Mouse (Mus musculus): ENCODE results near the gene Chac2. TPM values are rescaled to one million over a fixed set of nuclear protein-coding genes. Genes with fewer than 3 reads are reported as not detected.
"Not testable (repeated sequence)": the region's sequence is repeated elsewhere in the genome, so short reads cannot be mapped to it uniquely, and the experiment has no call there.

Chac2 gene
- total RNA-seq (2021) = 10 to 100 TPM; 17.7 to 23.0 TPM
- long read RNA-seq, experiment 1, transcript Chac2-202 (3 exons, 1,315 nt) = major isoform, 21 of 27 reads
- long read RNA-seq, experiment 1, partial matches to known transcripts = 2 of 27 reads
- long read RNA-seq, experiment 1, other reads (novel, unspliced or antisense) = 0 of 27 reads
- long read RNA-seq, experiment 2, transcript Chac2-202 (3 exons, 1,315 nt) = major isoform, 16 of 19 reads
- long read RNA-seq, experiment 2, partial matches to known transcripts = 0 of 19 reads
- long read RNA-seq, experiment 2, other reads (novel, unspliced or antisense) = 2 of 19 reads

DNA sequence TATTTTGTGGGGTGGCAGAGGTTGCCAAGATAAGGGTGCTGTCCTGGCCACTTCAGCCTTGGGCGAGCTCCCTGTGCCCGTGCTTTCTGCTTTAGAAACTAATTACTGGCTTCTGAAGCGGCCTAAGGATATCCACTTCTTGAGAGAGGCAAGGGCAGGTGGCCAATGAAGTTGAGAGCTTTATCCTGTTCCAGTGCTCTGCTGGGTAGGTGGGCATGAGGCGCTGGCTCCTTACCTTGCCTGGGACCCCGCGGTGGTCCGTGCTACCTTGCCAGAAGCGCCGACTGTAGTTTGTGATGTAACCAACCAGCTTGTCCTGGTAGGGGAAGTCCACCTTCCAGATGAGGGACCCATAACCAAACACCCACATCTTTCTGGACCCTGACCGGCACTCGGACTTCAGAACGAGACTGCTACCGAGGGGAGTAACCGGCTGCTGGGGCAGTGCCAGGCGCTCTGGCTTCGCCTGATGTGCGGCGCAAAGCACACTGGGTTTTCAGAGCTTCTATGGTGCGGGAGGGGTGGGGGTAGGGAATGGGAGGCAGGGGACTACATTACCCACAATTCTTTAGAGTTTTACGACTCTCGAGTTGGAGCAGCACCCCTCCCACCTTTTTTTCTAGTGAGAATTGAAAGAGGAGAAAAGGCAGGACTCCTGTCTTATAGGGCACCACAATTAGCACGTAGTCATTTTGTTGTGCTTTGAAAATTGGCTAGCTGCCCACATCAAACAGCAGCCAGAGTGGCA is at the start of gene Chac2:
Gene Chac2, minus strand, starts transcription at position 474 of the 748 bp plus-strand sequence.
- intact Hi-C loops (cut with DNase I) = loop anchor here (5.0 kb wide), 1 partner anchor 34 kb away; the partner anchor contains the start of gene Erlec1
- DNase-seq = peak; percentile 95
- TF ChIP-seq CTCF (IDR thresholded peaks at IDR 0.05) = no peak
- Histone ChIP-seq H3K4me3 (peak within 1 kb of the TSS; percentile 81), H3K27ac (peak within 1 kb of the TSS; percentile 94)

DNA sequence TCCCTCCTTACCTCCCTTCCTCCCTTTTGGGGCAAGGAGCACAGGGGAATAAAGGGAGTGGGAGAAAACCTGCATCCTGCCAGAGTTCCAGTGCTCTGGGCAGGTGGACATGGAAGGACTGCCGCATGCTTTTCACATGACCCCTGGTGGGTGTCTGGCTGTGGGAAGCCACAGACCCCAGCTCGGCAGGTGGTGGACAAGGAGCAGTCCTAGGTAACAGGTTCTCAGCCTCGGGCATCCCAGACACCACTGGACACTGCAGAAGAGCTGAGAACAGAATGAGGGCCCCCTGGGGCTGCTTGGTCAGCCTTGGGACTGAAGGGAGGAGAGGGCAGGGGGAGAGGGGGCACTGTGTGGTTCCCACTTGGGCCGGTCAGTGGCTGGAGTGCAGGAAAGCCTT is 48.8 kb upstream of the Chac2 start:
- no peak for TF ChIP-seq CTCF (IDR thresholded peaks at IDR 0.05)
- intact Hi-C loops (cut with DNase I) = no loop called here

DNA sequence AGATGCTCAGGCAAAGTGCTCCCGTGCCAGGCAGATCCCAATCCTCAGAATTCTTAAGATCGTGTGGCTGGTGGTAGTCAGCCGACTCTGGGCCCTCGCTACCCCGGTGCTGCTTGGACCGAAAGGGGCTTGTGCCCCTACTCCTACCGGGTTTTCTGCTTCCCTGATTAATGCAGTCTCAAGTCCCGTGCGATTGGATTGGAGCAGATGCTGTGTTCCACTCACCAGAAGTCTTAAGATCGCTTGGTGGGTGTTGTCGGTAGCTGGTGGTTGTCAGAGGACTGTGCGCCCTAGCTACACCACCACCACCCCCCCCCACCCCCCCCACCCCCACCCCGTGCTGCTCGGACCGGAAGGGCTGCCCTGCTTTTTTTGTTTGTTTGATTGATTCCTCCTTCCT is 31.3 kb upstream of the Chac2 start:
- intact Hi-C loops (cut with DNase I); DNase-seq; H3K27ac ChIP-seq; H3K4me3 ChIP-seq: not testable (repeated sequence)

More for the DNA sequence above, 48.8 kb upstream of the Chac2 start:
- Histone ChIP-seq H3K27ac (no peak overlapping the region), H3K4me3 (no peak overlapping the region)
- DNase-seq = no peak

DNA sequence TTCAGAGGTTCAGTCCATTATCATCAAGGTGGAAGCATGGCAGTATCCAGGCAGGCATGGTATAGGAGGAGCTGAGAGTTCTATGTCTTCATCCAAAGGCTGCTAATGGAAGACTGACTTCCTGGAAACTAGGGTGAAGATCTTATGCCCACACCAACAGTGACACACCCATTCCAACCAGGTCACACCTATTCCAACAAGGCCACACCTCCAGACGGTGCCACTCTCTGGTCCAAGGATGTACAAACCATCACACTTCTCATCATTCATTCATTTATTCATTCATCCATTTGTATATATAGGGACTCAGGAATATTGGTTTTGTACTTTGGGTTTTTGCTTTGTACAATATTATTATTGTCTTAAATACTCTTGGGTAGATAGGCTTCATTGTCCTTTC is 23.5 kb upstream of the Chac2 start:
- intact Hi-C loops (cut with DNase I); DNase-seq; H3K4me3 ChIP-seq; H3K27ac ChIP-seq: not testable (repeated sequence)

DNA sequence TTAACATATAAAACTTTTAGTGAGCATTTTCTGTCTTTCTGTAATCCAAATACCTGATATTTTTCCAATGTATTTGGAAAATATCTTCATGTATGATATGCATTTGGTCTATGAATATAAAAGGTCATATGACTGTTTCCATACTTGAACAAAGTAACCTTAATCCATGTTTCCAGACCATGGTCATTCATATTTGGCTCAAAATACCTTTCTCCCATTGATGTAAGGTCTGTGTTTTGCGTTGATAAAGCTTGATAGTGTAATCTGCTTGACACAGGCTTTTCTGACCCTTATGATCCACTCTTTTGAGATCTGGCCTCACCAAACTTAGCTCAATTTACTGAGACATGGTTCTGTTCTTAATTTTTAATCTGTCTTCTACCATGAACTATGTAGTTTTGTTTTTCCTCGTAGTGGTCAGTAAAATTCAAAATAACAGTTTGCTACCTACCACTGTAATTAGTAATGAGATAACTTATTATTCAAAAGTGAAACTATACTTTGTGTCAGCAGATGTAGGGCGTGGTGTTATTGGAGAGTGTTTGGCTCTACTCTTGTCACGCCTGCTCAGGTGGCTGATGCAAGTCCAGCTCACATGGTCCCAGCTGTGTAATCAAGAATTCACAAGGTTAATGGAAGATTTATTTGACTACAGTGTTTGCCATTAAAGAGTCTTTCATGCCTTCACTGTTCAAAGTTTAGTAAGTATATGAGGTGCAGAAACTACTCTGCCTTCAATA is 15.2 kb upstream of the Chac2 start:
- no peak overlapping the region for H3K4me3 ChIP-seq
- peak; percentile 21 for DNase-seq
- no peak for TF ChIP-seq CTCF (IDR thresholded peaks at IDR 0.05)
- H3K27ac ChIP-seq = no peak overlapping the region
- intact Hi-C loops (cut with DNase I) = no loop called here

DNA sequence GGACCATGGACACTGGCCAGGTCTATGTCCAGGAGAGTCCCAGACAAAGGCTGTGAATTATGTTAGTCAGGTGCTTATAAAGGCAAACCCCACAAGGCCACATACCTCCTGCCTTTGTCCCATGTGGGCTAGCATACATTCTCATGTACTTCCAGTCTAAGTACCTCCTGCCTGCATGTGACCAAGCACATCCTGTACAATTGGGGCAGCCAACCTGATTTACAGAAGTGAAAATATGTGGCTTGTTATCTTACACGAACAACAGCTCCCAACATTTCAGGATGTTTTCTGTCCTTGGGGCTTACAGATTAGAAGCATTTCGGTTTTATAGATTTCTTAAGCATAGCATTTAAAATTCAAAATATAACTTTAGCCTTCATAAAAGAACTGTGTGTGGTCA is 13.9 kb upstream of the Chac2 start:
- DNase-seq = no peak
- TF ChIP-seq CTCF (IDR thresholded peaks at IDR 0.05) = no peak
- no peak overlapping the region for H3K4me3 ChIP-seq
- intact Hi-C loops (cut with DNase I) = no loop called here
- no peak overlapping the region for H3K27ac ChIP-seq

- Histone ChIP-seq H3K27ac (no peak overlapping the region), H3K4me3 (no peak overlapping the region)
- no peak for TF ChIP-seq CTCF (IDR thresholded peaks at IDR 0.05)
- no peak for DNase-seq
- intact Hi-C loops (cut with DNase I) = no loop called here
Observed at GRCm38 (mm10) chr11:30998704-30999103, 12.6 kb upstream of the Chac2 start.

DNA sequence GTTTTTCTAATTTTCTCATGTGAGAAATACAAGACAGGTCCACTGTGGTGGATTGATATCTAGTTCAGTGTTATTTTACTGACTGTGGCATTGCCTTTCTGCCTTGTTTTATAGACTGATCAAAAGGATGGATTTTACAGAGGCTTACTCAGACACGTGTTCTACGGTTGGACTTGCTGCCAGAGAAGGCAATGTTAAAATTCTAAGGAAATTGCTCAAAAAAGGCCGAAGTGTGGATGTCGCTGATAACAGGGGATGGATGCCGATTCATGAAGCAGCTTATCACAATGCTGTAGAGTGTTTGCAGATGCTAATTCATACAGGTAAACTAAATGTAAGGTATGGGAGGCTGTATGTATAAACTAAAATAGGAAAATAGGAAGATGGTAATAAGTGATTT is 12.0 kb upstream of the Chac2 start:
- DNase-seq = no peak
- intact Hi-C loops (cut with DNase I) = no loop called here
- Histone ChIP-seq H3K27ac (no peak overlapping the region), H3K4me3 (no peak overlapping the region)
- no peak for TF ChIP-seq CTCF (IDR thresholded peaks at IDR 0.05)

- no peak for TF ChIP-seq CTCF (IDR thresholded peaks at IDR 0.05)
- H3K4me3 ChIP-seq = no peak overlapping the region
- intact Hi-C loops (cut with DNase I) = no loop called here
- no peak for DNase-seq
- no peak overlapping the region for H3K27ac ChIP-seq
Observed at GRCm38 (mm10) chr11:30996670-30997069, 10.5 kb upstream of the Chac2 start.

GRCm38 (mm10) chr11:30986625-30987017 is 471 bp upstream of the Chac2 start:
- intact Hi-C loops (cut with DNase I) = loop anchor here (5.0 kb wide), 1 partner anchor 34 kb away; the partner anchor contains the start of gene Erlec1
- Histone ChIP-seq H3K27ac (peak overlapping the region; percentile 94), H3K4me3 (peak overlapping the region; percentile 81)
- no peak for DNase-seq
- TF ChIP-seq CTCF (IDR thresholded peaks at IDR 0.05) = no peak

DNA sequence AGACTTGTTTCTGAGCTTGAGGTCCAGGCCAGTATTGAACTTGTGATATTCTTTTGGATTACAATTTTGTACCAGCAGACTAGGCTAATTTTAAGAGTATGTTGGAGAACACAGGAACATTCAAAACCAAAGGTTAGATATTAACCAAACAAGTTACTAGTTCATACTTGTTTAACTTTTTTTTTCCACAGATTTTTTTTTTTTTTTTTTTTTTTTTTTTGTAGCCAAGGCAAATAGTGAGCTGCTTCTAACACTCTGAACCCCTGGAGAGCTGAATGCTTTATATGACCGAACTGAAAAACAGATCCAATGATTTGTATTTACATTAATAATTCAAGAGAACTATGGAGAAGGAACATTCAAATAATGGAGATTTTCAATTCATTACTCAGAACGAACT is 913 bp downstream of the Chac2 start:
- peak overlapping the region; percentile 81 for H3K4me3 ChIP-seq
- intact Hi-C loops (cut with DNase I) = loop anchor here (5.0 kb wide), 1 partner anchor 33 kb away; the partner anchor contains the start of gene Erlec1
- peak overlapping the region; percentile 94 for H3K27ac ChIP-seq
- no peak for DNase-seq
- TF ChIP-seq CTCF (IDR thresholded peaks at IDR 0.05) = no peak

GRCm38 (mm10) chr11:30954279-30954725 is 31.8 kb downstream of the Chac2 start, which contains the start of gene Erlec1:
Gene Erlec1 (minus strand): TSS chr11:30954335.
- peak within 1 kb of the TSS; percentile 91 for H3K27ac ChIP-seq
- intact Hi-C loops (cut with DNase I) = loop anchor here (5.0 kb wide), 1 partner anchor 33 kb away; the partner anchor contains the start of gene Chac2
- peak within 1 kb of the TSS; percentile 96 for H3K4me3 ChIP-seq
- peak; percentile 37 for TF ChIP-seq CTCF (IDR thresholded peaks at IDR 0.05)
- peak; percentile 92 for DNase-seq

Data from gastrocnemius, adult 2 months (tissue).